Mouse (Mus musculus): ENCODE data around the gene Gtf3c4. TPM values are rescaled to one million over a fixed set of nuclear protein-coding genes. Genes with fewer than 3 reads are reported as not detected.

The Gtf3c4 gene
- total RNA-seq (2023): 11.8 to 17.0 TPM (median 13.7 TPM) in 4 replicates

GRCm38 (mm10) chr2:28840222-28840951, at the start of gene Gtf3c4, which contains the start of gene Ddx31:
Gene Gtf3c4, minus strand, starts transcription at chr2:28840360.
Gene Ddx31, plus strand, starts transcription at chr2:28840406.

Other genes starting within 250 kb of the Gtf3c4 start
- not detected in 4 replicates for gene Gfi1b, start 218.4 kb downstream of the Gtf3c4 start, total RNA-seq (2023)
- 52.9 to 58.6 TPM (median 56.0 TPM) in 4 replicates for gene Tsc1, start 199.1 kb downstream of the Gtf3c4 start, total RNA-seq (2023)
- 1.3 to 3.1 TPM (median 2.2 TPM) in 4 replicates for gene Spaca9, start 140.6 kb downstream of the Gtf3c4 start, total RNA-seq (2023)
- gene Ak8, start 140.2 kb downstream of the Gtf3c4 start, total RNA-seq (2023): 0.49 to 2.4 TPM in 2 of 4 replicates, not detected in the others
- 15.2 to 18.0 TPM (median 16.8 TPM) in 4 replicates for gene Ddx31, start within 50 bp of the Gtf3c4 start, total RNA-seq (2023)
- gene Barhl1, start 76.3 kb upstream of the Gtf3c4 start, total RNA-seq (2023): not detected in 4 replicates
- gene Cfap77, start 214.7 kb upstream of the Gtf3c4 start, total RNA-seq (2023): 0.32 TPM in 1 of 4 replicates, not detected in the others
- gene Ttf1, start 219.9 kb upstream of the Gtf3c4 start, total RNA-seq (2023): 26.7 to 32.3 TPM (median 29.1 TPM) in 4 replicates

All from B cell, adult 62 days (primary cell).